Mouse (Mus musculus): ENCODE data around the gene Rin2. TPM values are rescaled to one million over a fixed set of nuclear protein-coding genes. Genes with fewer than 3 reads are reported as not detected.

Rin2 gene
- 12.3 and 18.0 TPM in 2 replicates for polyA plus RNA-seq (2012; ENCODE audit: insufficient read depth, insufficient read length, missing spikeins)

DNA sequence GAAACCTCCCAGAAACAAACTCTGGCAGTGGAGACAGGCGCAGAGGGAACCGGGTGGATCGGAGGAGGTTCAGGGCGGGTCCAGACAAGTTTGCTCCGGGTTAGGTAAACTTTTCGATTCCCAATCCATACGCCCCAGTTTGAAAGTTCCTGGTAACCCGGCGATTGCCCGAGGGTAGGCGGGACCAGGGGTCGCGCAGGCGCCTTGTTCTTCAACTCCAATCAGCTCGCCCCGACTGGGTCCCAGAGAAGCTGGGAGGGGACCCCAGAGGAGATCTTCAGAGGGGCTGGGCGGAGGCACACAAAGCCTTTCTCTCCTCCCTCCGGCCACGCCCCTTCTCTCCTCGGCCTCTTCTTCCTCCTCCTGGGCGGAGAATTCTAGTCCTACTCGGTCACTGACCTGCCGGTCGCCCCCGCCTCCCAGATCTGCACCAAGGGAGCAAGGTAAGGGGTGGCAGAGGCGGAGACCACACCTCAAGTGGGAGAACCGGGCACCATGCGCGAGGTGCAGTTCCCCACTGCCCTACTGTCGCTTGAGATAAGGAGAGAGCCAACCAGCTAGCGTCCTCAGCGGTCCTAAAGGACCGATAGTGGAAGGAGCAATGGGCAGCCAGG, at the start of gene Rin2:
Gene Rin2, plus strand, starts transcription at position 74 of the 614 bp plus-strand sequence.
- peaks cover 4% of the 10 kb centered on the region; the same call in 1 of the 2 replicates for H3K4me1 ChIP-seq (ENCODE audit: control insufficient read depth, insufficient read depth, insufficient read length, low read length)
- no peak within 1 kb of the TSS for H3K27ac ChIP-seq (replicated peaks; ENCODE audit: low read depth, low read length)
- H3K4me3 ChIP-seq (ENCODE audit: insufficient read depth, low read depth, low read length) = peak within 1 kb of the TSS; percentile 77

DNA sequence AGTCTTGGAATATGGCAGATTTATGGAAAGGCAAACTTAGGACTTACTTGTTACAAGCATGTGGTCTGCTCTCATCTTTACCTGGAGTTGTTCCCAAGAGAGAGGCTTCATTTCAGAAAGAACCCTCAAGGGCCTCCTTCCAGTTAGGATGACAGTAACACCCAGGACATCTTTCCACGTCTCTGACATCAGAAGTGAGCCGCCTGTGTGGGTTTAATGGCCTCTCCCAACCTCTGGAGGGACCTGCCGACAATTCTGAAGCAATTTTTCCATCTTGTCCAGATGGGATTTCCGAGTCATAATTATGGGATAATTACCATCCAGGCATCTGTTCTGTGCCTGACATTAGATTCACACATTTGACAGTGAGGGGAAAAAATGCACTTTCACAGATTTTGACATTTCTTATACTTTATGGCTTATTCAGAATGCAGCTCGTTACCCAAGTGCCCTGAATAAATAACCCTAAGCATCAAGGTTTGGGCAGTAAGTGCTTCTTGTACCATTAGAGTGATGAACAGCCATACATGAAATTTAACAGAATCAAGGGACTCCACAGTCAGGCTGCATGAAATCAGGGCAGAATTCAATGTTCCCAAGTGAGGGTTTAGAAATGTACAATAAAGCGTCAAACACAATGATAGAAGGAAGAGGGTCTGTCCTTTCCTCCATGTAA, 43.8 kb upstream of the Rin2 start:
- Histone ChIP-seq H3K4me1 (ENCODE audit: control insufficient read depth, insufficient read depth, insufficient read length, low read length) (no peaks in the 10 kb centered on the region), H3K27ac (replicated peaks; ENCODE audit: low read depth, low read length) (no peak overlapping the region), H3K4me3 (ENCODE audit: insufficient read depth, low read depth, low read length) (no peak overlapping the region)

DNA sequence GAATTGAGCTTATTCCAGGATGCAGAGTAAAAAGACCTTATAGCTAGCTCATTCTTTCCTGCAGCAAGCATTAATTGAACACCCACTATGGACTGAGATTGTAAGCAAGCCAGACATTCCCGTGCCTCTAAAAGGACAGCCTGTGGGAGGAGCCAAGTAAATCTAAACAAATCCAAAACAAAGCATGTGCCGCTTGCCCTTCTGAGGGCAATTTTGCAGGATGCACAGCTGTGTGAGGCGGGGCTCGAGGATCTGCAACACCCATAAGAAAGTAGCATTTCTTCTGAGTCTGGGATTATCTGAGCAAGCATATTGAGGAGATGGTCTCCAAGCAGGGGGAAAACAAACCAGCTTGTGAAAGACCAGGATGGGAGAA, 43.2 kb upstream of the Rin2 start:
- Histone ChIP-seq H3K4me1 (ENCODE audit: control insufficient read depth, insufficient read depth, insufficient read length, low read length) (no peaks in the 10 kb centered on the region), H3K27ac (replicated peaks; ENCODE audit: low read depth, low read length) (no peak overlapping the region), H3K4me3 (ENCODE audit: insufficient read depth, low read depth, low read length) (no peak overlapping the region)

DNA sequence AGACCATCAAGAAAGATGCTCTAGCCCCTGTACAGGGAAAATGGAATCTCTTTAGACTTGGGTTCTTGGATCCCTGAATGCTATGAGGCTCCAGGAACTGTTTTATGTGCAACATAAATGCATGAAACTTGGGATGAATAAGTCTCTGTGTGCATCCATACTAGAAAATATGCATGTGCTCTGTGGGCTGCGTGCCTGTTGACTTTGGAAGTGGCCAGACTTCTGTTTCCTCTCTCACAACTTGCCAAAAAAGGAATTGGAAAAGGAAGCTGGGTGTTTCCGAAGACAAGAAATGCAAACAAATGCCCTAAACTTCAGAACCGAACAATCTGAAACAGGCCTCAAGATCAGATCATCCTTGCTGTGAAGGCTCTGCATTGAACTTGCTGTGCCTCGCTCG, 41.2 kb upstream of the Rin2 start:
- Histone ChIP-seq H3K4me3 (ENCODE audit: insufficient read depth, low read depth, low read length) (no peak overlapping the region), H3K27ac (replicated peaks; ENCODE audit: low read depth, low read length) (no peak overlapping the region), H3K4me1 (ENCODE audit: control insufficient read depth, insufficient read depth, insufficient read length, low read length) (no peaks in the 10 kb centered on the region)

DNA sequence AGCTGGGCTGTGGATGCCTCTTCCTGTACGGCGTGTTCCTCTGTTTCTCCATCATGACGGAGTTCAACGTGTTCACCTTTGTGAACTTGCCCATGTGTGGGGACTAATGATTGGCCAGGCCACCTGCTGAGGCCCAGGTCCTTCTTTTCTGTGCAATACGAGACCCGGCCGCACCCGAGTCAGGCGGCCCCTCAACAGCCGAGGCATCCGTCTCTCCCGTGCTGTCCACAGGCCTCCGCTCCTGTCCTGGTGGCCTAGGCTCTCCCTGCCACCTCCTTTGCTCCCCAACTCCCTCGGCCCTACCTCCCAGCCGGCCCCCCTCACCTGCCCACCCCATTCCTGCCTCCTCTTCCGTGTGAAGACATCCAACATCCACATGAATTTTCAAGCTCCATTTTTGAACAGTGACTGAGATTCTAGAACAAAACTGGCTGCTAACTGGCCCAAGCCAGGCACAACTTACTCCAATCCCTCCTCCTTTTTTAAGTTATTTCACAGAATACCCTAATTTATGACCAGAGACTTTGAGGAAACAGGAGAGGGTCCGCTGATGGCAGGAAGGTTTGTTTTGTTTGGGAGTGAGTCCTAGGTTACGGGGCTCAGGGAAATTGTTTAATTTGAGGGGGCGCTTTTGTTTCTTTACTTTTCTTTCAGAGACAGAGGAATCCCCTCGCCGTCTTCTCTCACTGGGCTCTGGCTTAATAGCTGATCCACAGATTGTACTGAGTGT, 34.6 kb upstream of the Rin2 start:
- Histone ChIP-seq H3K4me1 (ENCODE audit: control insufficient read depth, insufficient read depth, insufficient read length, low read length) (no peaks in the 10 kb centered on the region), H3K4me3 (ENCODE audit: insufficient read depth, low read depth, low read length) (no peak overlapping the region), H3K27ac (replicated peaks; ENCODE audit: low read depth, low read length) (no peak overlapping the region)

DNA sequence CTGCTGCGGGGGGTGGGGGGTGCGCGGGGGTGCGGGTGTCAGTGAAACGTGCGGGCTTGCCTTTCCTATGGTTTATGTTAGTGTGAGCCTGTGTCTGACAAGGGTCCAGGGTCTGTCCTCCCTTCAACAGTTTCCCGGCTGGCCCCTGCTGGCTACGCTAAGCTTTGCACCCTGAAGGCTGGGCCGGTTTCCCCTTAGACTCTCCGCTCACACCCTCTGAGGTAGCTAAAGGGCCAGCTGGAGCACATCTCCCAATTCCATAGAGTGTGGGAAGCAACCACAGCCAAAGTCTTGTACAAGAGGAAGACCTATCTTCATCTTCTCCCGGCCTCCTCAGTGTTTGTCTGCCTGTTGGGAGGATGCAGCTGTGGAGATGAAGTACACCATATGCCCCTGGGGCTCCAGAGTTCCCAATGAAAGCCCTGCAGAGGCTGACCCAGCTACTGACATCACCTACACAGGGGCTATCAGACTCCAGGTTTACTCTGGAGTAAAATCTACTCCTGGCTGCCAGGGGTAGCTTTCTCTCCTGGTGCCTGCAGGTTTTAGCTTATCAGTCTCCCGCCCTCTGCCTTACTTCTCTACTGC, 19.5 kb upstream of the Rin2 start:
- no peak overlapping the region for H3K27ac ChIP-seq (replicated peaks; ENCODE audit: low read depth, low read length)
- no peak overlapping the region for H3K4me3 ChIP-seq (ENCODE audit: insufficient read depth, low read depth, low read length)
- no peaks in the 10 kb centered on the region for H3K4me1 ChIP-seq (ENCODE audit: control insufficient read depth, insufficient read depth, insufficient read length, low read length)

DNA sequence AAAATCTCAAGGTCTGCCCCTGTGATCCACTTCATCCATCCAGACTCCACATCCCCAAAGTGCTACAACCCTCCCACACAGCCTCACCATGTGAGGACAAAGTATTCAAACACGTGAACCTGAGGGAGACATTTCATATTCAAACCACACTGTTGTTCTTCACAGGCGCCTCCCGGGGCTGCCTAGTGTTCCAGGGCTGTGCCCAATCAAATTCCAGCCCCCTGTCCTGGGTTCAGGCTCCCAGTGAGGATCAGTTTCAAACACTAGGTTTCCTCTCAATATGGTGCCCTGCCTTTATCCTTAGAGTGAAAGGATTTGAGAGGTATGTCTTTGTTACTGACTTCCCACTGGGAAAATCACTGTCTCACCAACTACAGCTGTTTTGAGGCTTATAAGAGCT, 18.9 kb upstream of the Rin2 start:
- Histone ChIP-seq H3K4me1 (ENCODE audit: control insufficient read depth, insufficient read depth, insufficient read length, low read length) (no peaks in the 10 kb centered on the region), H3K27ac (replicated peaks; ENCODE audit: low read depth, low read length) (no peak overlapping the region), H3K4me3 (ENCODE audit: insufficient read depth, low read depth, low read length) (no peak overlapping the region)

DNA sequence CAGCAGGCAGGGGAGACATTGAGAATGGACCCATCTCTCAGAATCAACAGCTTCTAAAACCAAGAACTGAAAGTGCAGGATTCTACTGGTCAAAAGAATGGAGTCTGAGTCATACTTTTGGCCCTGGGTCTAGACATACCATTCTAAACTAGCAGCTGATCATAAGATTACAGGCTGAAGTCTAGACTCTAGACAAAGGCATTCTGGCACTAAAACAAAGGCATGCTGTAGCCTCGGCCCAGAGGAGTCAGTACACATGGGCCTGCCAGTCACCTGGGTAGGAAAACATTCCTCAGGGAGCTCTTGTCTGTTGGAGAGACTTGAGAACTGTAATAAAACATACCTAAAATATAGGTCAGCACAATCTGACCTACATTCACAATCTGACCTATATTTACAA, 18.3 kb upstream of the Rin2 start:
- Histone ChIP-seq H3K27ac (replicated peaks; ENCODE audit: low read depth, low read length) (no peak overlapping the region), H3K4me3 (ENCODE audit: insufficient read depth, low read depth, low read length) (no peak overlapping the region), H3K4me1 (ENCODE audit: control insufficient read depth, insufficient read depth, insufficient read length, low read length) (no peaks in the 10 kb centered on the region)

DNA sequence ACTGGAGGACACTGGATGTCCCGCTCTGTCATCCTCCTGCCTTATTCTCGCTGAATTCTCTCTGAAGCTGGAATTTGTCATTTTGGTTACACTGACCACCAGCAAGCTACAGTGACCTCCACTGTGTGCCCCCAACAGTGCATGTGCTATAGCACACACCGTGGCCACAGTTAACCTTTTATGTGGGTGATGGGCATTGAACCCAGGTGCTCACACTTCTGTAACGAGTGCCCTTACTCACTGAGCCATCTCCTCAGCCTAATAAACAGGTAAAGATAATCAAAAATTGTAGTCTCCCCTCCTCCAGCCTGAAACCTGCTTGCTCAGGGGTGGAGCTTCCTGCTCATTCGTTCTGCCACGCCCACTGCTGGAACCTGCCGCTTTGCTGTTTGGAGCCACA, 13.8 kb upstream of the Rin2 start:
- no peak overlapping the region for H3K4me3 ChIP-seq (ENCODE audit: insufficient read depth, low read depth, low read length)
- H3K27ac ChIP-seq (replicated peaks; ENCODE audit: low read depth, low read length) = no peak overlapping the region
- H3K4me1 ChIP-seq (ENCODE audit: control insufficient read depth, insufficient read depth, insufficient read length, low read length) = no peaks in the 10 kb centered on the region

DNA sequence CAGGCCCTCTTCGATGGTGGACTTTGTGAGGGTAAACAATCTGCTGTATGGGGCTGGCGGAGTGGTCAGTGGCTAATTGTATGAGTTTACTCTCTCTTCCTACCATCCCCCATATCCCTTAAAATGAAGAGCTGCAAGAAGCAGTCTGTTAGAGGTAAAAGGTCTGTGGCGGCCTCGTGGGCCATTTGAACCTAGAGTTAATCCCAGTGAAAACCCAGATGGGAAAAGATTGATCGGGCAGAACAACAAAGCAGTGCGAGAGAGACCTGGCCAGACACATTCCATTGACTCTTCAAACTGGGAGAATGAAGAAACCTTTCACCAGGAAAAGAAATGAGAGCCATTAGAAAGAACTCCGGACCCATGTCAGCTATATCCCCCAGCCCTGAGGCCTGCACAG, 11.1 kb upstream of the Rin2 start:
- no peaks in the 10 kb centered on the region for H3K4me1 ChIP-seq (ENCODE audit: control insufficient read depth, insufficient read depth, insufficient read length, low read length)
- no peak overlapping the region for H3K4me3 ChIP-seq (ENCODE audit: insufficient read depth, low read depth, low read length)
- no peak overlapping the region for H3K27ac ChIP-seq (replicated peaks; ENCODE audit: low read depth, low read length)

DNA sequence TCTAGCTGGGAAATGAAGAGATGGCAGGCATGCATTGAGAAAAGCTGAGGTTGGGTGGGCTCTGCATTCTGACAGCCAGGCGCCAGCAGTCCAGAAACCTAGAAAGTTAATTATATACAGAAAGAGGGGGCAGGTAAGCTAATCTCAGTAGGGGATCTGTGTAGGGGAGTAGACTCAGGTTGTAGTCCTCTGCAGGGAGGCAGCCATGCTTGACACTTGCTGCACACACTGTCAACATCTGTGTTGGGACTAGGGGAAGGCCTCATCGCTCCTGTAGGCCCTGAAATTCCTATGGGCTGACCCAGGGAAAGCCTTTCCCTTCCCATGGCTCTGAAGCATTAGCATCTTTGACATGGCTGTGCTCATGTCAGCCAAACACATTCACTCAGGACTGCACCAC, 10.7 kb upstream of the Rin2 start:
- H3K27ac ChIP-seq (replicated peaks; ENCODE audit: low read depth, low read length) = no peak overlapping the region

DNA sequence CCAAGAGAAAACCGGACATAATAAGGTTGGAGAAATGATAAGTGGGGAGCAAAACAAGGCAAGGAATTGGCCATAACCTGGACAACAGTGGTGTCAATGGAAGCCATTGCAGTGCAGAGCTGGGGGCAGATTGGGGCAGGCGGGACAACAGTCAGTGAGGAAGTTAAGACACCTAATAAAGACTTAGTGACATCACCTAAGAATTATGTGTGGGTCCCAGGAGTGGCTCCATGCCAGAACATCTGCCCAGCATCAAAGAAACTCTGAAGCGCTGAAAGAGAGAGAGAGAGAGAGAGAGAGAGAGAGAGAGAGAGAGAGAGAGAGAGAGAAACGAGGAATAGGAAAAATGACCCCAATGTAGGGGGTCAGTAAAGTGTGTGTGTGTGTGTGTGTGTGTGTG, 6.9 kb upstream of the Rin2 start:
- H3K27ac ChIP-seq (replicated peaks; ENCODE audit: low read depth, low read length) = no peak overlapping the region
- no peaks in the 10 kb centered on the region for H3K4me1 ChIP-seq (ENCODE audit: control insufficient read depth, insufficient read depth, insufficient read length, low read length)
- no peak overlapping the region for H3K4me3 ChIP-seq (ENCODE audit: insufficient read depth, low read depth, low read length)

More for the DNA sequence above, 10.7 kb upstream of the Rin2 start:
- no peaks in the 10 kb centered on the region for H3K4me1 ChIP-seq (ENCODE audit: control insufficient read depth, insufficient read depth, insufficient read length, low read length)
- no peak overlapping the region for H3K4me3 ChIP-seq (ENCODE audit: insufficient read depth, low read depth, low read length)

DNA sequence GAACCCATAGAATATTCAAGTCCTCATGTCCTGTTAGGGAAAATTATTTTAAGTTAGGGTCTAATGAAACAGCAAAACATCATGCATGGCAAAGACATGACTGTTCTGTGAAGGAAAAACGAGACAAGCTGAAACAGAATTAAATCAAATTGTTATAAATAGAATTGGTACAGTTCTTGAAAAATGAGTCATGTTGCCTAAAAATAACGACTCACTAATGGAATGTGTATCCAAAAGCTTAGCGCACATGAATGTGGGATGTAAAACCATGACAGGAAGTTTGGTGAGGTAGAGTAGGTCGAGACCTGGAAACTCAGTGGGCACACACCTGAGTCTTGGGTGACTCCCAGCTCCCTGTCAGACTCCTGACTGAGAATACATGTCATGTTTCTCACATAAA, 4.9 kb upstream of the Rin2 start:
- Histone ChIP-seq H3K4me3 (ENCODE audit: insufficient read depth, low read depth, low read length) (no peak overlapping the region), H3K4me1 (ENCODE audit: control insufficient read depth, insufficient read depth, insufficient read length, low read length) (no peaks in the 10 kb centered on the region), H3K27ac (replicated peaks; ENCODE audit: low read depth, low read length) (no peak overlapping the region)

DNA sequence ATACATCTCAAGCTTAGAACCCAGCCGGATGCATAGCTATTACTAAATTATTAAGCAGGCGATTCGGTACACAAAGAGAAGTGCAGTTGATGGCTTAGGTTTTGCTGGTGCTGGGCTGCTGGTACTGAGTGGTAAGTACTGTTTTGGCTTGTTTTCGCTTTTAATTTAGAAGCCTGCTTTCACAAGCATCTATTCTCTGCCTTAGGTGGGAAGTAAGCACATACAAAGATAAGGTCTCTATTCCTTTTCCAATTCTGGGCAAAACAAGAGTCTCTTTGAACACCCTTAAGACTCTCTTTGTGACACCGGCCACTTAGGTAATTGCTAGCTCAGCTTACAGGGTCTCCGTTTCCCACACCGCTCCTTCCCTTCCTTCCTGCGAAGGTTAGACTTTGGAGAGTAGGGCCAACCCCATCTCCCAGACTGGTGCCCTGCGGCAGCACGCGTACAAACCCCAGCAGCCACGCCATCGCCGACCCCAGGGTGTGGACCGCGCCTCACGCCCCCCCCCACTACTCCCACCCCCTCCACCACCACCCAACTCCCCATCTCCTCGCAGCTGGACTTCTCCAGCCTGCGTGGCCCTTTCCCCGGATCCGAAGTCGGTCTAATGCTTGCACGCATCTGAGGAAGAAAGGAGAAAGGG, 396 bp upstream of the Rin2 start:
- Histone ChIP-seq H3K4me3 (ENCODE audit: insufficient read depth, low read depth, low read length) (peak overlapping the region; percentile 77), H3K4me1 (ENCODE audit: control insufficient read depth, insufficient read depth, insufficient read length, low read length) (peaks cover 4% of the 10 kb centered on the region; the same call in 1 of the 2 replicates), H3K27ac (replicated peaks; ENCODE audit: low read depth, low read length) (no peak overlapping the region)
